Mouse (Mus musculus) ES-Bruce4 (cell line): ENCODE results near the gene Draxin. TPM values are rescaled to one million over a fixed set of nuclear protein-coding genes. Genes with fewer than 3 reads are reported as not detected.

Experiments
- H3K27ac ChIP-seq: 2 replicates; pipeline ENCODE4 v1.5.1; 2012; ENCODE audit warnings: low read length, inconsistent platforms; ENCODE audit not compliant: insufficient read depth
- H3K27me3 ChIP-seq: 2 replicates; pipeline ENCODE4 v1.6.1; 2012; ENCODE audit warnings: mild to moderate bottlenecking, low read length, inconsistent platforms; ENCODE audit not compliant: control insufficient read depth, poor library complexity, insufficient read depth, severe bottlenecking
- H3K36me3 ChIP-seq: 2 replicates; pipeline ENCODE4 v1.6.1; 2012; ENCODE audit warnings: inconsistent platforms, mild to moderate bottlenecking, low read length, moderate library complexity; ENCODE audit not compliant: control insufficient read depth, poor library complexity, insufficient read depth, severe bottlenecking
- H3K4me1 ChIP-seq: one replicate; pipeline ENCODE4 v1.8.1; 2011; ENCODE audit warnings: low read length; ENCODE audit not compliant: control insufficient read depth, insufficient read depth
- H3K4me3 ChIP-seq: 2 replicates; pipeline ENCODE4 v1.5.1; 2011; ENCODE audit warnings: low read depth, mild to moderate bottlenecking, low read length
- H3K9ac ChIP-seq: 2 replicates; pipeline ENCODE4 v1.6.1; 2012; ENCODE audit warnings: low read depth, mild to moderate bottlenecking, inconsistent platforms; ENCODE audit not compliant: poor library complexity, severe bottlenecking
- H3K9me3 ChIP-seq: replicated peaks from 2 replicates; pipeline ENCODE4 v1.6.1; 2012; ENCODE audit warnings: mild to moderate bottlenecking, low read length, inconsistent platforms; ENCODE audit not compliant: control insufficient read depth, poor library complexity, insufficient read depth, severe bottlenecking
- CTCF ChIP-seq: IDR thresholded peaks from one replicate; pipeline ENCODE4 v1.8.1; 2011; ENCODE audit warnings: low read depth, low read length
- EP300 ChIP-seq: IDR thresholded peaks from 2 replicates; pipeline ENCODE4 v1.6.1; 2011; ENCODE audit warnings: low read depth, low read length; ENCODE audit not compliant: insufficient read depth
- POLR2A ChIP-seq: IDR thresholded peaks from one replicate; pipeline ENCODE4 v1.8.1; 2011; ENCODE audit warnings: low read length; ENCODE audit not compliant: insufficient read depth
- polyA plus RNA-seq: library from polyadenylated mRNA; stranded (reverse); fragments of >200 nt; gene quantifications from 2 replicates; pipeline ENCODE4 v1.2.4, GENCODE M21; 2011; ENCODE audit warnings: low read depth; ENCODE audit not compliant: missing spikeins, insufficient read depth, insufficient read length

Draxin gene
- polyA plus RNA-seq, 1 experiment: 0.22 TPM

GRCm38 (mm10) chr4:148154982-148155381, 24.5 kb upstream of the Draxin start:
- peaks cover 6% of the 10 kb centered on the region for H3K36me3 ChIP-seq
- TF ChIP-seq EP300 (no peak), CTCF (no peak), POLR2A (no peak)

GRCm38 (mm10) chr4:148154006-148154405, 23.5 kb upstream of the Draxin start:
- TF ChIP-seq CTCF: no peak
- TF ChIP-seq POLR2A: no peak
- no peak for TF ChIP-seq EP300
- Histone ChIP-seq H3K9me3 (no peaks in the 10 kb centered on the region), H3K36me3 (peaks cover 6% of the 10 kb centered on the region), H3K27ac (peak overlapping the region; percentile 34; the same call in 1 of the 2 replicates), H3K9ac (no peak overlapping the region), H3K27me3 (no peaks in the 10 kb centered on the region), H3K4me1 (peaks cover 10% of the 10 kb centered on the region), H3K4me3 (no peak overlapping the region)

More at GRCm38 (mm10) chr4:148154982-148155381, 24.5 kb upstream of the Draxin start:
- Histone ChIP-seq H3K4me1 (peaks cover 10% of the 10 kb centered on the region), H3K9ac (no peak overlapping the region), H3K27me3 (no peaks in the 10 kb centered on the region), H3K9me3 (no peaks in the 10 kb centered on the region), H3K27ac (peak overlapping the region; percentile 16; the same call in 1 of the 2 replicates), H3K4me3 (no peak overlapping the region)

GRCm38 (mm10) chr4:148152547-148152946, 22.0 kb upstream of the Draxin start:
- H3K27ac ChIP-seq: peak overlapping the region; percentile 69
- H3K36me3 ChIP-seq: peaks cover 6% of the 10 kb centered on the region
- TF ChIP-seq POLR2A (no peak), CTCF (no peak), EP300 (no peak)
- no peak overlapping the region for H3K9ac ChIP-seq
- H3K27me3 ChIP-seq: no peaks in the 10 kb centered on the region
- peaks cover 10% of the 10 kb centered on the region for H3K4me1 ChIP-seq
- H3K9me3 ChIP-seq: no peaks in the 10 kb centered on the region
- no peak overlapping the region for H3K4me3 ChIP-seq

- TF ChIP-seq CTCF (peak; percentile 45), EP300 (no peak)
- H3K27ac ChIP-seq: peak within 1 kb of the TSS; percentile 69
- H3K27me3 ChIP-seq: no peaks in the 10 kb centered on the region
- no peaks in the 10 kb centered on the region for H3K9me3 ChIP-seq
- peak within 1 kb of the TSS; percentile 94 for H3K4me3 ChIP-seq
- peaks cover 14% of the 10 kb centered on the region for H3K36me3 ChIP-seq
- peaks cover 10% of the 10 kb centered on the region for H3K4me1 ChIP-seq
- H3K9ac ChIP-seq: peak within 1 kb of the TSS; percentile 94
Observed at GRCm38 (mm10) chr4:148151267-148152168, 21.0 kb upstream of the Draxin start, which contains the start of gene Fbxo6. TSS of gene Fbxo6 (minus strand) at chr4:148152140.

- no peaks in the 10 kb centered on the region for H3K27me3 ChIP-seq
- TF ChIP-seq POLR2A: no peak
- TF ChIP-seq CTCF: no peak
- TF ChIP-seq EP300: no peak
- no peaks in the 10 kb centered on the region for H3K9me3 ChIP-seq
- peaks cover 18% of the 10 kb centered on the region for H3K36me3 ChIP-seq
- peak overlapping the region; percentile 94 for H3K9ac ChIP-seq
- no peak overlapping the region; the same call in 1 of the 2 replicates for H3K4me3 ChIP-seq
- peaks cover 8% of the 10 kb centered on the region for H3K4me1 ChIP-seq
- H3K27ac ChIP-seq: peak overlapping the region; percentile 95
Observed at GRCm38 (mm10) chr4:148150953-148151266, 20.4 kb upstream of the Draxin start.

GRCm38 (mm10) chr4:148150242-148150641, 19.7 kb upstream of the Draxin start:
- peaks cover 8% of the 10 kb centered on the region for H3K4me1 ChIP-seq
- peak overlapping the region; percentile 94 for H3K9ac ChIP-seq
- H3K36me3 ChIP-seq: peaks cover 21% of the 10 kb centered on the region
- TF ChIP-seq POLR2A: no peak
- no peak for TF ChIP-seq EP300
- TF ChIP-seq CTCF: no peak
- H3K27ac ChIP-seq: peak overlapping the region; percentile 95
- no peaks in the 10 kb centered on the region for H3K9me3 ChIP-seq
- peak overlapping the region; percentile 21; the same call in 1 of the 2 replicates for H3K4me3 ChIP-seq
- no peaks in the 10 kb centered on the region for H3K27me3 ChIP-seq
